Mouse (Mus musculus) small intestine, adult 2 months (tissue): Measurements from ENCODE around the gene Mecom. TPM values are rescaled to one million over a fixed set of nuclear protein-coding genes. Genes with fewer than 3 reads are reported as not detected.

ENCODE experiments used
- H3K27ac ChIP-seq: fragments of 200-500 bp; 2 replicates; pipeline ENCODE4 v1.5.1; 2012; ENCODE audit warnings: low read depth, low read length, control low read depth, inconsistent platforms; ENCODE audit not compliant: insufficient read depth
- H3K27me3 ChIP-seq: fragments of 200-500 bp; 2 replicates; pipeline ENCODE4 v1.6.1; 2012; ENCODE audit warnings: mild to moderate bottlenecking, moderate library complexity, low read length, inconsistent platforms; ENCODE audit not compliant: control insufficient read depth, insufficient read depth
- H3K36me3 ChIP-seq: fragments of 200-500 bp; 2 replicates; pipeline ENCODE4 v1.6.1; 2012; ENCODE audit warnings: mild to moderate bottlenecking, low read length, control low read depth, inconsistent platforms; ENCODE audit not compliant: control insufficient read depth, insufficient read depth
- H3K4me1 ChIP-seq: fragments of 200-500 bp; 2 replicates; pipeline ENCODE4 v1.6.1; 2012; ENCODE audit warnings: low read length, inconsistent platforms, mixed read lengths; ENCODE audit not compliant: control insufficient read depth, insufficient read depth, insufficient read length
- H3K4me3 ChIP-seq: fragments of 200-500 bp; 2 replicates; pipeline ENCODE4 v1.5.1; 2012; ENCODE audit warnings: low read depth, mild to moderate bottlenecking, control low read depth, inconsistent platforms, low read length, moderate library complexity
- CTCF ChIP-seq: fragments of 200-500 bp; IDR thresholded peaks from 2 replicates; pipeline ENCODE4 v1.5.1; 2012; ENCODE audit warnings: low read depth, mild to moderate bottlenecking, control low read depth, inconsistent platforms, low read length, moderate library complexity, mixed read lengths; ENCODE audit not compliant: insufficient replicate concordance, insufficient read length; ENCODE audit errors: extremely low read depth
- POLR2A ChIP-seq: fragments of 200-500 bp; IDR thresholded peaks from 2 replicates; pipeline ENCODE4 v1.6.1; 2012; ENCODE audit warnings: low read depth, mild to moderate bottlenecking, control low read depth, inconsistent platforms, low read length, moderate library complexity
- WGBS: fragments of 180-500 bp; shearing (Covaris S2); methylation state at CpG from one replicate; pipeline ENCODE4 v1.1.7; 2018; 5-methylcytosine and 5-hydroxymethylcytosine counted together
- polyA plus RNA-seq: library from polyadenylated mRNA; depleted of rRNA; stranded (reverse); fragments of >200 nt; gene quantifications from 2 replicates; pipeline ENCODE4 v1.2.3, GENCODE M21; 2012

Mecom gene
- polyA plus RNA-seq, 1 experiment, result 2.8 TPM

GRCm38 (mm10) chr3:30163390-30163789, 384.4 kb downstream of the Mecom start:
- peak overlapping the region; percentile 54; the same call in 1 of the 2 replicates for H3K27ac ChIP-seq
- H3K36me3 ChIP-seq, result no peaks in the 10 kb centered on the region
- H3K4me3 ChIP-seq, result no peak overlapping the region
- 27% methylated on average over 4 of the region's 4 CpGs for WGBS
- TF ChIP-seq CTCF, result no peak
- no peak for TF ChIP-seq POLR2A
- no peaks in the 10 kb centered on the region for H3K27me3 ChIP-seq
- H3K4me1 ChIP-seq, result peaks cover 39% of the 10 kb centered on the region

- no peaks in the 10 kb centered on the region for H3K36me3 ChIP-seq
- H3K4me1 ChIP-seq, result peaks cover 24% of the 10 kb centered on the region
- 31% methylated on average over 5 of the region's 5 CpGs for WGBS
- no peaks in the 10 kb centered on the region for H3K27me3 ChIP-seq
- H3K27ac ChIP-seq, result no peak overlapping the region
- TF ChIP-seq POLR2A (no peak), CTCF (no peak)
- H3K4me3 ChIP-seq, result no peak overlapping the region
Measured at GRCm38 (mm10) chr3:30160961-30161670, 386.7 kb downstream of the Mecom start.

- Histone ChIP-seq H3K27ac (no peak overlapping the region), H3K36me3 (no peaks in the 10 kb centered on the region), H3K4me1 (peaks cover 20% of the 10 kb centered on the region), H3K27me3 (no peaks in the 10 kb centered on the region), H3K4me3 (no peak overlapping the region)
- WGBS, result 65% methylated on average over 5 of the region's 5 CpGs
- TF ChIP-seq POLR2A (no peak), CTCF (no peak)
Measured at GRCm38 (mm10) chr3:30160346-30160745, 387.5 kb downstream of the Mecom start.

- TF ChIP-seq POLR2A (no peak), CTCF (no peak)
- Histone ChIP-seq H3K36me3 (no peaks in the 10 kb centered on the region), H3K4me1 (peaks cover 10% of the 10 kb centered on the region), H3K4me3 (no peak overlapping the region), H3K27me3 (no peaks in the 10 kb centered on the region), H3K27ac (no peak overlapping the region)
- WGBS, result 80% methylated on average over 7 of the region's 7 CpGs
Measured at GRCm38 (mm10) chr3:30157128-30157670, 390.6 kb downstream of the Mecom start.

GRCm38 (mm10) chr3:30154390-30154789, 393.4 kb downstream of the Mecom start:
- 92% methylated on average over 7 of the region's 7 CpGs for WGBS
- TF ChIP-seq POLR2A, result no peak
- TF ChIP-seq CTCF, result no peak
- Histone ChIP-seq H3K27ac (no peak overlapping the region), H3K36me3 (no peaks in the 10 kb centered on the region), H3K4me1 (no peaks in the 10 kb centered on the region), H3K4me3 (no peak overlapping the region), H3K27me3 (no peaks in the 10 kb centered on the region)

GRCm38 (mm10) chr3:30153923-30154331, 393.9 kb downstream of the Mecom start:
- WGBS, result 91% methylated on average over 3 of the region's 3 CpGs
- Histone ChIP-seq H3K36me3 (no peaks in the 10 kb centered on the region), H3K27me3 (no peaks in the 10 kb centered on the region), H3K4me3 (no peak overlapping the region), H3K4me1 (no peaks in the 10 kb centered on the region; the same call in 1 of the 2 replicates), H3K27ac (no peak overlapping the region)
- TF ChIP-seq CTCF (no peak), POLR2A (no peak)

GRCm38 (mm10) chr3:30150071-30150470, 397.7 kb downstream of the Mecom start:
- H3K4me3 ChIP-seq, result no peak overlapping the region
- H3K4me1 ChIP-seq, result peaks cover 2% of the 10 kb centered on the region; the same call in 1 of the 2 replicates
- no peaks in the 10 kb centered on the region for H3K27me3 ChIP-seq
- TF ChIP-seq CTCF, result no peak
- TF ChIP-seq POLR2A, result no peak
- 94% methylated on average over 4 of the region's 4 CpGs for WGBS
- H3K36me3 ChIP-seq, result no peaks in the 10 kb centered on the region
- H3K27ac ChIP-seq, result no peak overlapping the region
